Mouse (Mus musculus): ENCODE measurements around the gene Ephx4.

DNA sequence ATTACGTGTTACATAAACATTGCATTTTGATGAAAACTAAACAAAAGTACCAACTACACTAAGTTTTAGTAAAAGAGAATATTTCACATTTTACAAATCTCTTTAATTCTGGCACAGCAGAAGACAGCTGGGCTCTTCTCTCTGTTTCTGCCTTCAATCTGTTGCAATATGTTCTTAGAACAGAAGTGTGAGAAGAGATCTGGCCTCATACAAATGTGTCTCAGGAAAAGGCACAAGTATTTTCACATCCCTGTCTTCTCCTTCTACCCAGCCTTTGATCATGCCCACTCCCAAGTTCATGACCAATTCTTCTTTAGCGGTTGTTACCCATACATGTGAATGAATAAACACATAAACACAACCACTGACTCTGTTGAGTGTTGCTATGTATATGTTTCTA, 12.6 kb downstream of the Ephx4 start:
- TF ChIP-seq CTCF (IDR thresholded peaks at IDR 0.05; ENCODE audit: insufficient read depth, low read depth, low read length) = no peak
- no peak for TF ChIP-seq POLR2A (IDR thresholded peaks at IDR 0.05; ENCODE audit: insufficient read depth, low read depth, low read length)

Measured in olfactory bulb, adult 2 months (tissue).